Mouse (Mus musculus) ovary, adult 10 weeks (tissue): ENCODE data around the gene Rpp21. TPM values are rescaled to one million over a fixed set of nuclear protein-coding genes. Genes with fewer than 3 reads are reported as not detected.

Experiments
- polyA plus RNA-seq: library from polyadenylated mRNA; stranded (reverse); fragments of 350-450 nt; fragmentation: Illumina TruSeq; extraction: RNeasy Lipid Tissue Mini Kit (QIAGEN cat#74804); gene quantifications from one replicate; pipeline ENCODE4 v1.2.3, GENCODE M21; 2014

Rpp21 gene
- 5.2 TPM for polyA plus RNA-seq

GRCm38 (mm10) chr17:36257969-36258368 is at the start of gene Rpp21:
Gene Rpp21, minus strand, starts transcription at chr17:36258069.

DNA sequence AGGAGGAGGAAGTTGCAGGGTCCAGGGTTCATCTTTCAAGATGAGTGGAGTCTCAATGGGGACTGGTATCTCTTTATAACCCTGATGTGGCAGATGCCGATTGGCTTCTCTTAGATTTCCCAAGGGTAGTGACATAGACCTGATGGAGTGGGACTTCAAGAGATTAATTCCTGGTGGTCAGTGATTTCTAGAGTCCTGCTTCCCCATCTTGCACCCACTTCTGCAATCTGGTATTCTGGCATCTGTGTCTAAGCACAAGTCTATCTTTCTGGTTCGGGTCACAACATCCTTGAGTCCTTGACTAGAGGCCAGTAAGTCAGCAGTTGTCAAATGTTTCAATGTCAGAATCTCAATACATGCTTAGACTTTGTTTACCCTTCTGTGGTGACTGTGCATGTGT is 28.5 kb upstream of the Rpp21 start, which contains the start of gene H2-M10.2:
H2-M10.2 (minus strand) TSS at position 101 of the 400 bp plus-strand sequence.

DNA sequence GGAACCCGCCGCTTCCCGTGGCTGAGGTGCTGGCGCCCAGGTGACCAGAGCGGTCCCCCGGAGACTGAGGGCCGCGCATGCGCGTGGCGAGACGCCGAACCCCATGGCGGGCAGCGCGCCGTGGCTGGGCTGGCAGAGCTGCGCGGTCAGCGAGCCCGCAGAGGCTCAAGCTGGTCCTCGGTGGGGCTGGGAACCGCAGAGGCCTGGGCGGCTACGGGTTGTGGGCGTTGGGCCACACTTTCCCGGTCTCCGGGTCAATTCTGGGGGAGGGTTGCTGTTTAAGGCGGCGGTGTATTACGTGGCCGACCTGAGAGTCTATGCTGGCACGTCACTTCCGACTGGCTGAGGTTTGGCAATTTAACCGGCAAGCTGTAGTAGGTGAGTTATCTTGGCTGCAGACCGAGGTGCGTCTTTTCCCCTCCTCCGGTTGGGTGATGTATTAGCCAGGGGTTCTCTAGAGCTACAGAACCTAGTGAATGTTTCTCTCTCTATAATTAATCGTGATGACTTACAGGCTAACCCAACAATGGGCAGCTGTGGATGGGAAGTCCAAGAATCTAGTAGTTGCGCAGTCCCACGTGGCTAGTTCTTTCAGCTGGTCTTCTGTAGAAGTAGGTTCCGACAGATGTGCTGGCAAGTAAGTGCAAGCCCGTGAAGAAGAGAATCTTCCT is 13.9 kb upstream of the Rpp21 start, which contains the start of gene Trim39:
Trim39 (minus strand) TSS at position 662 of the 671 bp plus-strand sequence.

Other genes with a start within 250 kb of the Rpp21 start
- gene H2-T24, start 237.5 kb downstream of the Rpp21 start, polyA plus RNA-seq, result 2.5 TPM
- gene H2-T23, start 225.2 kb downstream of the Rpp21 start, polyA plus RNA-seq, result 2.5 TPM
- 8.8 TPM for gene H2-T22, start 215.3 kb downstream of the Rpp21 start, polyA plus RNA-seq
- gene Gm6034, start 215.1 kb downstream of the Rpp21 start, polyA plus RNA-seq, result not detected
- gene Gm11127, start 199.7 kb downstream of the Rpp21 start, polyA plus RNA-seq, result not detected
- not detected for gene Gm19684, start 136.4 kb downstream of the Rpp21 start, polyA plus RNA-seq
- not detected for gene Gm7030, start 128.6 kb downstream of the Rpp21 start, polyA plus RNA-seq
- gene Gm8909, start 89.5 kb downstream of the Rpp21 start, polyA plus RNA-seq, result not detected
- not detected for gene H2-T3, start 67.8 kb downstream of the Rpp21 start, polyA plus RNA-seq
- 11.2 TPM for gene Trim39, start 14.2 kb upstream of the Rpp21 start, polyA plus RNA-seq
- gene H2-M10.2, start 28.4 kb upstream of the Rpp21 start, polyA plus RNA-seq, result not detected
- not detected for gene H2-M10.1, start 68.1 kb upstream of the Rpp21 start, polyA plus RNA-seq
- gene H2-M10.3, start 110.3 kb upstream of the Rpp21 start, polyA plus RNA-seq, result not detected
- gene H2-M10.4, start 204.3 kb upstream of the Rpp21 start, polyA plus RNA-seq, result not detected